In genomic region chr11:70171847-70172246, GRCm38 (mm10) we compare ENCODE assay signal across 9 mouse cellular contexts. TPM values are rescaled to one million over a fixed set of nuclear protein-coding genes. Genes with fewer than 3 reads are reported as not detected.
DNase-seq lines count a peak whose midpoint lies in the region; ATAC-seq and TF ChIP-seq lines count a peak whose summit lies in the region.
"Had no signal": no experiment of that assay in that cellular context is flagged by ENCODE, and none has a peak within 500 bp of the region (broad histone marks: within the 10 kb centered on the region; RNA-seq: fewer than 3 reads in every experiment).

No protein-coding gene starts in this region.

- no peaks in the 10 kb centered on the region for H3K4me1 ChIP-seq in heart, adult 2 months (ENCODE audit: control insufficient read depth, insufficient read depth, low read length)
- H3K4me1 ChIP-seq in heart, embryonic 11.5 days (ENCODE audit: control insufficient read depth, insufficient read depth, low read length): no peaks in the 10 kb centered on the region
- H3K4me1 ChIP-seq in bone marrow, adult 2 months (ENCODE audit: control insufficient read depth, insufficient read depth, low read length): no peaks in the 10 kb centered on the region
- H3K4me1 ChIP-seq in liver, embryonic 14.5 days (replicated peaks; ENCODE audit: control insufficient read depth in 2 of 2, insufficient read depth in 2 of 2, low read length in 1 of 2): no peaks in the 10 kb centered on the region
- H3K4me1 ChIP-seq in forebrain, embryonic 10.5 days: peaks cover 5% of the 10 kb centered on the region

- H3K9me3 ChIP-seq in heart, embryonic 11.5 days (replicated peaks; ENCODE audit: control insufficient read depth, low read length): no peaks in the 10 kb centered on the region; the same call in 1 of the 2 replicates
- no peaks in the 10 kb centered on the region for H3K9me3 ChIP-seq in liver, embryonic 14.5 days (ENCODE audit: control insufficient read depth, low read length)
- H3K9me3 ChIP-seq in forebrain, embryonic 10.5 days: 0 out of 2 replicates have a peak, but pooled peaks cover 4% of the 10 kb centered on the region
- H3K9me3 ChIP-seq: limb, embryonic 13.5 days had no signal

- intact Hi-C loops in heart, adult 2 months (cut with DNase I): loop anchor here (5.0 kb wide), 1 partner anchor 40 kb away; the partner anchor contains the start of gene Slc16a11

- no peaks in the 10 kb centered on the region for H3K36me3 ChIP-seq in heart, adult 2 months (ENCODE audit: control insufficient read depth, insufficient read depth, low read length)
- no peaks in the 10 kb centered on the region for H3K36me3 ChIP-seq in heart, embryonic 11.5 days (ENCODE audit: control insufficient read depth, insufficient read depth, low read length)
- H3K36me3 ChIP-seq in liver, embryonic 14.5 days (replicated peaks; ENCODE audit: control insufficient read depth, insufficient read depth, low read depth): no peaks in the 10 kb centered on the region
- no peaks in the 10 kb centered on the region for H3K36me3 ChIP-seq in forebrain, embryonic 10.5 days (replicated peaks)
- H3K36me3 ChIP-seq: limb, embryonic 13.5 days had no signal

- H3K9ac ChIP-seq in heart, adult 2 months (ENCODE audit: low read depth, low read length): no peak overlapping the region
- no peak overlapping the region for H3K9ac ChIP-seq in heart, embryonic 11.5 days (ENCODE audit: low read depth, low read length)
- no peak overlapping the region for H3K9ac ChIP-seq in liver, embryonic 14.5 days (replicated peaks)
- H3K9ac ChIP-seq: limb, embryonic 13.5 days had no signal

- peak; percentile 60 for TF ChIP-seq CTCF in heart, adult 2 months (IDR thresholded peaks at IDR 0.05)
- TF ChIP-seq CTCF in bone marrow, adult 2 months (IDR thresholded peaks at IDR 0.05; ENCODE audit: control insufficient read depth, insufficient read depth, low read length): peak; percentile 25; the same call in 1 of the 2 replicates
- peak; percentile 68 for TF ChIP-seq CTCF in liver, embryonic 14.5 days (IDR thresholded peaks at IDR 0.05; ENCODE audit: low read depth)

- no peak overlapping the region for H3K4me2 ChIP-seq in heart, embryonic 11.5 days
- H3K4me2 ChIP-seq in liver, embryonic 14.5 days (ENCODE audit: low read depth): no peak overlapping the region
- H3K4me2 ChIP-seq: limb, embryonic 13.5 days had no signal

- no peaks in the 10 kb centered on the region for H3K27me3 ChIP-seq in heart, adult 2 months (ENCODE audit: control insufficient read depth, insufficient read depth, low read length)
- no peaks in the 10 kb centered on the region; the same call in 1 of the 2 replicates for H3K27me3 ChIP-seq in heart, embryonic 11.5 days (ENCODE audit: control insufficient read depth, insufficient read depth, low read length)
- H3K27me3 ChIP-seq in liver, embryonic 14.5 days (ENCODE audit: control insufficient read depth, insufficient read depth, low read length): no peaks in the 10 kb centered on the region
- no peaks in the 10 kb centered on the region for H3K27me3 ChIP-seq in forebrain, embryonic 10.5 days (ENCODE audit: poor library complexity, severe bottlenecking)
- H3K27me3 ChIP-seq: limb, embryonic 13.5 days had no signal

- H3K4me3 ChIP-seq in heart, adult 2 months: no peak overlapping the region
- no peak overlapping the region for H3K4me3 ChIP-seq in heart, embryonic 11.5 days (ENCODE audit: low read depth, low read length)
- no peak overlapping the region for H3K4me3 ChIP-seq in bone marrow, adult 2 months (replicated peaks; ENCODE audit: control insufficient read depth, low read depth, low read length)
- no peak overlapping the region for H3K4me3 ChIP-seq in liver, embryonic 14.5 days (ENCODE audit: insufficient read depth in 1 of 2, low read depth in 2 of 2, low read length in 2 of 2)
- no peak overlapping the region for H3K4me3 ChIP-seq in forebrain, embryonic 10.5 days
- H3K4me3 ChIP-seq: limb, embryonic 13.5 days had no signal

- H3K79me2 ChIP-seq in heart, adult 2 months (replicated peaks; ENCODE audit: control insufficient read depth, insufficient read depth, low read length): no peaks in the 10 kb centered on the region

- no peak for DNase-seq in heart, adult 2 months
- peak; percentile 50 for DNase-seq in CD4-positive helper T cell, adult 2 months (ENCODE audit: low read depth, low spot score)
- DNase-seq in liver, embryonic 14.5 days (ENCODE audit: low read depth in 3 of 3, low spot score in 3 of 3): peak in 2 of 3 experiments; percentile 19 to 30
- DNase-seq in thymus, postnatal 0 days (ENCODE audit: low spot score): peak; percentile 63
- no peak for DNase-seq in urinary bladder, adult 2 months (ENCODE audit: low spot score)
- no peak for DNase-seq in forebrain, embryonic 10.5 days (ENCODE audit: extremely low spot score, low spot score)

- 47% methylated on average over 3 of the region's 3 CpGs for WGBS in heart, adult 2 months
- WGBS in heart, embryonic 11.5 days (ENCODE audit: insufficient replicate concordance): 48% methylated on average over 3 of the region's 3 CpGs
- WGBS in bone marrow, adult 2 months: 56% methylated on average over 3 of the region's 3 CpGs
- WGBS in liver, embryonic 14.5 days (ENCODE audit: insufficient replicate concordance): 31% methylated on average over 3 of the region's 3 CpGs
- WGBS in forebrain, embryonic 10.5 days: 58% methylated on average over 3 of the region's 3 CpGs

- TF ChIP-seq EP300 in heart, adult 2 months (IDR thresholded peaks at IDR 0.05; ENCODE audit: insufficient read depth, low read depth, low read length): no peak
- TF ChIP-seq EP300 in liver, embryonic 14.5 days (IDR thresholded peaks at IDR 0.05; ENCODE audit: low read depth): no peak

- no peak for ATAC-seq in heart, embryonic 11.5 days (replicated peaks; ENCODE audit: insufficient number of reproducible peaks, low FRiP score, low TSS enrichment)
- ATAC-seq in liver, embryonic 14.5 days (ENCODE audit: insufficient read depth): no peak

- no peak overlapping the region for H3K27ac ChIP-seq in heart, adult 2 months
- no peak overlapping the region for H3K27ac ChIP-seq in heart, embryonic 11.5 days (ENCODE audit: low read depth, low read length)
- no peak overlapping the region for H3K27ac ChIP-seq in bone marrow, adult 2 months (ENCODE audit: control insufficient read depth, insufficient read depth, low read depth, low read length, poor library complexity)
- H3K27ac ChIP-seq in liver, embryonic 14.5 days: no peak overlapping the region
- no peak overlapping the region for H3K27ac ChIP-seq in forebrain, embryonic 10.5 days
- H3K27ac ChIP-seq: limb, embryonic 13.5 days had no signal

- no peak for TF ChIP-seq POLR2A in heart, adult 2 months (IDR thresholded peaks at IDR 0.05; ENCODE audit: insufficient read depth, low read depth, low read length)
- no peak for TF ChIP-seq POLR2A in bone marrow, adult 2 months (IDR thresholded peaks at IDR 0.05; ENCODE audit: borderline replicate concordance, control insufficient read depth, low read depth, low read length)

RNA-seq across cellular contexts. Expression of gene Clec10a, which starts 15.8 kb away (rescaled TPM):
- 1 to 10 TPM; 1.7 to 3.2 TPM for total RNA-seq in heart, adult 2 months (2021)
- polyA plus RNA-seq in heart, adult 2 months (2012; rRNA removed): 2.8 and 3.8 TPM in 2 replicates
- not detected in 2 replicates for polyA plus RNA-seq in heart, embryonic 11.5 days (2014; fragmentation: Nextera tagmentation; extraction: Ambion mirVana)
- 6.4 and 15.1 TPM in 2 replicates for polyA plus RNA-seq in bone marrow, adult 2 months (2011; ENCODE audit: insufficient read depth, insufficient read length, low replicate concordance, missing spikeins)
- polyA plus RNA-seq in liver, embryonic 14.5 days (2012; rRNA removed): 0.25 and 0.34 TPM in 2 replicates
- polyA plus RNA-seq in liver, embryonic 14.5 days (2014; fragmentation: Nextera tagmentation; extraction: Ambion mirVana): 0.16 and 0.76 TPM in 2 replicates
- polyA plus RNA-seq in thymus, postnatal 0 days (2015; fragmentation: Nextera tagmentation; extraction: Ambion mirVana): 3.6 and 3.7 TPM in 2 replicates
- polyA plus RNA-seq in urinary bladder, adult 2 months (2012; rRNA removed): 39.6 and 49.2 TPM in 2 replicates
- polyA plus RNA-seq in forebrain, embryonic 10.5 days (2016; fragmentation: Nextera tagmentation; extraction: Ambion mirVana): not detected in 2 replicates

RNA-seq across cellular contexts. Expression of gene Slc16a11, which starts 40.7 kb away (rescaled TPM):
- total RNA-seq in heart, adult 2 months (2021): under 1 TPM; 0.34 to 0.52 TPM
- 1.1 and 9.6 TPM in 2 replicates for polyA plus RNA-seq in heart, adult 2 months (2012; rRNA removed)
- polyA plus RNA-seq in heart, embryonic 11.5 days (2014; fragmentation: Nextera tagmentation; extraction: Ambion mirVana): 0.36 and 0.39 TPM in 2 replicates
- 1.9 and 2.4 TPM in 2 replicates for polyA plus RNA-seq in bone marrow, adult 2 months (2011; ENCODE audit: insufficient read depth, insufficient read length, low replicate concordance, missing spikeins)
- polyA plus RNA-seq in liver, embryonic 14.5 days (2012; rRNA removed): 0.52 and 0.79 TPM in 2 replicates
- polyA plus RNA-seq in liver, embryonic 14.5 days (2014; fragmentation: Nextera tagmentation; extraction: Ambion mirVana): 0.47 TPM in 2 replicates
- polyA plus RNA-seq in thymus, postnatal 0 days (2015; fragmentation: Nextera tagmentation; extraction: Ambion mirVana): 1.2 and 1.9 TPM in 2 replicates
- polyA plus RNA-seq in urinary bladder, adult 2 months (2012; rRNA removed): 3.0 and 4.8 TPM in 2 replicates
- polyA plus RNA-seq in forebrain, embryonic 10.5 days (2016; fragmentation: Nextera tagmentation; extraction: Ambion mirVana): 0.79 and 1.2 TPM in 2 replicates

RNA-seq across cellular contexts. Expression of gene Mgl2, which starts 41.7 kb away (rescaled TPM):
- total RNA-seq in heart, adult 2 months (2021): 1 to 10 TPM; 5.6 to 6.7 TPM
- polyA plus RNA-seq in heart, adult 2 months (2012; rRNA removed): 7.4 and 9.7 TPM in 2 replicates
- 0.17 and 0.29 TPM in 2 replicates for polyA plus RNA-seq in heart, embryonic 11.5 days (2014; fragmentation: Nextera tagmentation; extraction: Ambion mirVana)
- polyA plus RNA-seq in bone marrow, adult 2 months (2011; ENCODE audit: insufficient read depth, insufficient read length, low replicate concordance, missing spikeins): 2.3 and 3.8 TPM in 2 replicates
- polyA plus RNA-seq in liver, embryonic 14.5 days (2012; rRNA removed): 1.1 and 1.2 TPM in 2 replicates
- polyA plus RNA-seq in liver, embryonic 14.5 days (2014; fragmentation: Nextera tagmentation; extraction: Ambion mirVana): 1.9 and 2.2 TPM in 2 replicates
- 5.3 and 6.0 TPM in 2 replicates for polyA plus RNA-seq in thymus, postnatal 0 days (2015; fragmentation: Nextera tagmentation; extraction: Ambion mirVana)
- polyA plus RNA-seq in urinary bladder, adult 2 months (2012; rRNA removed): 41.3 and 51.9 TPM in 2 replicates
- not detected in 2 replicates for polyA plus RNA-seq in forebrain, embryonic 10.5 days (2016; fragmentation: Nextera tagmentation; extraction: Ambion mirVana)

RNA-seq across cellular contexts. Expression of gene Slc16a13, which starts 49.0 kb away (rescaled TPM):
- 1 to 10 TPM; 2.2 to 2.8 TPM for total RNA-seq in heart, adult 2 months (2021)
- 4.0 and 7.4 TPM in 2 replicates for polyA plus RNA-seq in heart, adult 2 months (2012; rRNA removed)
- polyA plus RNA-seq in heart, embryonic 11.5 days (2014; fragmentation: Nextera tagmentation; extraction: Ambion mirVana): 7.6 and 7.8 TPM in 2 replicates
- polyA plus RNA-seq in bone marrow, adult 2 months (2011; ENCODE audit: insufficient read depth, insufficient read length, low replicate concordance, missing spikeins): 0.60 and 1.7 TPM in 2 replicates
- polyA plus RNA-seq in liver, embryonic 14.5 days (2012; rRNA removed): 2.9 and 3.2 TPM in 2 replicates
- 3.8 and 4.4 TPM in 2 replicates for polyA plus RNA-seq in liver, embryonic 14.5 days (2014; fragmentation: Nextera tagmentation; extraction: Ambion mirVana)
- polyA plus RNA-seq in thymus, postnatal 0 days (2015; fragmentation: Nextera tagmentation; extraction: Ambion mirVana): 2.3 and 2.4 TPM in 2 replicates
- polyA plus RNA-seq in urinary bladder, adult 2 months (2012; rRNA removed): 7.0 and 8.5 TPM in 2 replicates
- 14.6 and 16.1 TPM in 2 replicates for polyA plus RNA-seq in forebrain, embryonic 10.5 days (2016; fragmentation: Nextera tagmentation; extraction: Ambion mirVana)

RNA-seq across cellular contexts. Expression of gene Bcl6b, which starts 57.8 kb away (rescaled TPM):
- total RNA-seq in heart, adult 2 months (2021): 10 to 100 TPM in 1 of 2 experiments, 1 to 10 TPM in 1; 9.1 to 13.7 TPM
- polyA plus RNA-seq in heart, adult 2 months (2012; rRNA removed): 18.9 and 21.0 TPM in 2 replicates
- 11.9 and 13.0 TPM in 2 replicates for polyA plus RNA-seq in heart, embryonic 11.5 days (2014; fragmentation: Nextera tagmentation; extraction: Ambion mirVana)
- polyA plus RNA-seq in bone marrow, adult 2 months (2011; ENCODE audit: insufficient read depth, insufficient read length, low replicate concordance, missing spikeins): 1.4 and 2.2 TPM in 2 replicates
- 1.0 TPM in 2 replicates for polyA plus RNA-seq in liver, embryonic 14.5 days (2012; rRNA removed)
- 1.0 and 2.5 TPM in 2 replicates for polyA plus RNA-seq in liver, embryonic 14.5 days (2014; fragmentation: Nextera tagmentation; extraction: Ambion mirVana)
- polyA plus RNA-seq in thymus, postnatal 0 days (2015; fragmentation: Nextera tagmentation; extraction: Ambion mirVana): 1.9 and 2.2 TPM in 2 replicates
- polyA plus RNA-seq in urinary bladder, adult 2 months (2012; rRNA removed): 4.0 and 4.1 TPM in 2 replicates
- polyA plus RNA-seq in forebrain, embryonic 10.5 days (2016; fragmentation: Nextera tagmentation; extraction: Ambion mirVana): 4.5 and 4.7 TPM in 2 replicates

Comparison
In these comparisons a context has a peak if more than half of its experiments do, and no peak if none do; other contexts are left out.
1. DNase-seq: peak in CD4-positive helper T cell, adult 2 months (single experiment), liver, embryonic 14.5 days (2 of 3) and thymus, postnatal 0 days (single experiment); none in heart, adult 2 months (0 of 2), urinary bladder, adult 2 months (single experiment) and forebrain, embryonic 10.5 days (single experiment).
2. Peak in every context shown above with its lines, with median percentiles within 50 percentile points of each other: CTCF ChIP-seq.